In the genomic region with DNA sequence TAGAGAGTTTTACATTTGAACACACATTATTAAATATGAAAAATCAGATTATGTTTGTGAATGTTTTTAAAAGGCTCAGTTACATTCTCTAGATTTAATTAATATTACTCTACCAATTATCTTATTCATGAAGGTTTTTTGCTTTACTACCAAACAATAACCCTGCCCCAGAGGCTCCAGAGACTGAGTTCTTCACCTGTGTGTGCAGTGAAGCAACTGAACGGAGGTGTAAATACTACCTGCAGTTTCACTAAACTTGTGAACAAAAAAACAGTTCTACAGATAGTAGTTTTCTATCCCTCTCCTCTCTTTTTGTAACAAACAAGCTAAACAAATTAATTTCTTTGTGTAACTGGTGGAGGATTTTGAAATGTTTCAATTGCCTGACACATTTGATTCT, we compare ENCODE assay signal across 17 mouse cellular contexts.
"Had no signal": no experiment of that assay in that cellular context is flagged by ENCODE, and none has a peak within 500 bp of the region (broad histone marks: within the 10 kb centered on the region; RNA-seq: fewer than 3 reads in every experiment).

No protein-coding gene starts in this region.

- DNase-seq: lung, embryonic 14.5 days; lung, postnatal 10 days; lung, postnatal 4 days; retina, postnatal 1 day; right cerebral cortex, adult 18-20 months; right cerebral cortex, postnatal 25 days; right cerebral cortex, postnatal 4 days; spleen, adult 18-20 months; thymus, adult 18-20 months; thymus, postnatal 14 days; thymus, postnatal 36 days had no signal

- H3K27me3 ChIP-seq: midbrain, embryonic 12.5 days; neural tube, embryonic 13.5 days; neural tube, embryonic 15.5 days had no signal

- H3K4me3 ChIP-seq: midbrain, embryonic 10.5 days; midbrain, embryonic 12.5 days; myocyte; neural tube, embryonic 13.5 days; neural tube, embryonic 15.5 days had no signal

- ATAC-seq: midbrain, embryonic 16.5 days had no signal

- H3K27ac ChIP-seq: midbrain, embryonic 10.5 days; midbrain, embryonic 12.5 days; neural tube, embryonic 13.5 days; neural tube, embryonic 15.5 days had no signal

- H3K4me1 ChIP-seq: midbrain, embryonic 10.5 days; midbrain, embryonic 12.5 days; neural tube, embryonic 15.5 days had no signal
